Mouse (Mus musculus): ENCODE results near the gene Olfr1338. TPM values are rescaled to one million over a fixed set of nuclear protein-coding genes. Genes with fewer than 3 reads are reported as not detected.

Olfr1338 gene
- total RNA-seq (2023), result not detected

GRCm38 (mm10) chr4:118758637-118759036, at the start of gene Olfr1338:
Gene Olfr1338, minus strand, starts transcription at chr4:118758737.

GRCm38 (mm10) chr4:118782486-118782885, 23.9 kb upstream of the Olfr1338 start, which contains the start of gene Olfr1337:
Gene Olfr1337, minus strand, starts transcription at chr4:118782586.

GRCm38 (mm10) chr4:118731875-118732274, 26.7 kb downstream of the Olfr1338 start, which contains the start of gene Olfr1339:
Gene Olfr1339, plus strand, starts transcription at chr4:118732175.

GRCm38 (mm10) chr4:118719838-118720237, 38.7 kb downstream of the Olfr1338 start, which contains the start of gene Olfr1340:
Gene Olfr1340, plus strand, starts transcription at chr4:118720138.

GRCm38 (mm10) chr4:118703223-118703622, 55.3 kb downstream of the Olfr1338 start, which contains the start of gene Olfr1341:
Gene Olfr1341, plus strand, starts transcription at chr4:118703523.

Other genes with a start within 250 kb of the Olfr1338 start
- gene 2610528J11Rik, start 231.7 kb downstream of the Olfr1338 start, total RNA-seq (2023), result not detected
- not detected for gene Tmem125, start 214.7 kb downstream of the Olfr1338 start, total RNA-seq (2023)
- gene Cfap57, start 138.0 kb downstream of the Olfr1338 start, total RNA-seq (2023), result under 1 TPM in 1 of 2 experiments, not detected in 1; 0.15 TPM
- gene Ebna1bp2, start 137.9 kb downstream of the Olfr1338 start, total RNA-seq (2023), result 10 to 100 TPM; 74.4 to 86.4 TPM
- gene Olfr62, start 99.8 kb downstream of the Olfr1338 start, total RNA-seq (2023), result not detected
- gene Olfr1342, start 66.0 kb downstream of the Olfr1338 start, total RNA-seq (2023), result not detected
- not detected for gene Olfr1341, start 55.2 kb downstream of the Olfr1338 start, total RNA-seq (2023)
- gene Olfr1340, start 38.6 kb downstream of the Olfr1338 start, total RNA-seq (2023), result not detected
- not detected for gene Olfr1339, start 26.6 kb downstream of the Olfr1338 start, total RNA-seq (2023)
- not detected for gene Olfr1337, start 23.8 kb upstream of the Olfr1338 start, total RNA-seq (2023)
- not detected for gene Olfr1335, start 51.2 kb upstream of the Olfr1338 start, total RNA-seq (2023)
- not detected for gene Olfr1333, start 77.5 kb upstream of the Olfr1338 start, total RNA-seq (2023)
- gene Olfr1331, start 105.9 kb upstream of the Olfr1338 start, total RNA-seq (2023), result not detected
- gene Olfr1330, start 129.9 kb upstream of the Olfr1338 start, total RNA-seq (2023), result not detected
- gene Olfr1329, start 158.7 kb upstream of the Olfr1338 start, total RNA-seq (2023), result not detected
- not detected for gene Olfr1328, start 179.9 kb upstream of the Olfr1338 start, total RNA-seq (2023)
- gene Lao1, start 202.8 kb upstream of the Olfr1338 start, total RNA-seq (2023), result not detected